7 mouse cellular contexts compared by ENCODE assay signal in the genomic region with DNA sequence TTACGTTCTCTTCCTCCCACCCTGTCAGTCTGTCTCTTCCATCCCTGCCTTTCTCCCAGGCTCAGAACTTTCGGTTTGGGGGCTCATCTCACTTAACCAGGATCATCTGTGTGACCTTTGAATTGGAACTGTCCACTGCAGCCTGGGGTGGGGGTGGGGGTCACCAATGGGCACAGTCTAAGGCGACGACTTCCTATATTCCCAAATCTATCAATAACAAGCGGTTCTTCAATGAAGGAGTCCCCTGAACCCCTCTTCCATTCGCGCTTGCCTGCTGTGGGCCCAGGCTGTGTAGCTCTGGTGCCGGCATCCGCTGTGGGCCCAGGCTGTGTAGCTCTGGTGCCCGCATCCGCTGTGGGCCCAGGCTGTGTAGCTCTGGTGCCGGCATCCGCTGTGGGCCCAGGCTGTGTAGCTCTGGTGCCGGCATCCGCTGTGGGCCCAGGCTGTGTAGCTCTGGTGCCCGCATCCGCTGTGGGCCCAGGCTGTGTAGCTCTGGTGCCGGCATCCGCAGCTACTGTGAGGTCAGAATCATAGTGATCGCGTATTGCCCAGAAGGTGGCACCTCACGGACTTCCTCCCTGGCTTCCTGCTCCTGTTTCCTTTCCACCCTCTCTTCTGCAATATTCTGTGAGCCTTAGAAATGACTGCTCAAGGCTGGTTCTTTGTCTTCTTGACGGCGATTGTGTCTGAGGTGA. TPM values are rescaled to one million over a fixed set of nuclear protein-coding genes. Genes with fewer than 3 reads are reported as not detected.
DNase-seq lines count a peak whose midpoint lies in the region; ATAC-seq lines count a peak whose summit lies in the region.
"Not testable (repeated sequence)": the region's sequence is repeated elsewhere in the genome, so short reads cannot be mapped to it uniquely, and the experiment has no call there.

No protein-coding gene starts in this region.

- not testable (repeated sequence) for H3K4me3 ChIP-seq in forebrain, embryonic 13.5 days

- H3K4me2 ChIP-seq in forebrain, embryonic 13.5 days, result not testable (repeated sequence)

- H3K27ac ChIP-seq in forebrain, embryonic 13.5 days, result peak overlapping the region; percentile 35; the same call in 1 of the 2 replicates

- not testable (repeated sequence) for H3K9ac ChIP-seq in forebrain, embryonic 13.5 days

- not testable (repeated sequence) for H3K27me3 ChIP-seq in forebrain, embryonic 13.5 days

- DNase-seq in CD4-positive, CD25-positive, alpha-beta regulatory T cell, adult 2 months (ENCODE audit: low read depth, low spot score), result peak; percentile 84
- DNase-seq in T-cell, adult 2 months (ENCODE audit: low spot score), result peak; percentile 85
- peak; percentile 32 to 54 for DNase-seq in spleen, adult 18-20 months
- DNase-seq in thymus, adult 18-20 months, result peak; percentile 54 to 66

- not testable (repeated sequence) for ATAC-seq in forebrain, embryonic 13.5 days
- ATAC-seq in inflammation-experienced regulatory T-cells, adult 6 months, result peak; percentile 97
- ATAC-seq in monocyte, adult 5-6 weeks (replicated peaks; ENCODE audit: insufficient number of reproducible peaks, low FRiP score, low TSS enrichment, poor library complexity, severe bottlenecking), result peak; percentile 91

- 90% methylated on average over 24 of the region's 24 CpGs for WGBS in forebrain, embryonic 13.5 days

- not testable (repeated sequence) for H3K9me3 ChIP-seq in forebrain, embryonic 13.5 days (replicated peaks)

- not testable (repeated sequence) for H3K36me3 ChIP-seq in forebrain, embryonic 13.5 days (ENCODE audit: poor library complexity, severe bottlenecking)

- H3K4me1 ChIP-seq in forebrain, embryonic 13.5 days, result peaks cover 30% of the 10 kb centered on the region

RNA-seq across cellular contexts. Expression of gene Rgs3, which starts 34.0 kb away (rescaled TPM):
- polyA plus RNA-seq in forebrain, embryonic 13.5 days (2015; fragmentation: Nextera tagmentation; extraction: Ambion mirVana), result 49.0 and 56.6 TPM in 2 replicates
- 10 to 100 TPM; 50.8 to 68.5 (median 62.7) TPM for polyA plus RNA-seq in inflammation-experienced regulatory T-cells, adult 6 months (2017; shearing (Covaris generic))
- 74.1 to 183 TPM (median 86.7 TPM) in 3 replicates for total RNA-seq in monocyte, adult 5-6 weeks (2017)
